Mouse (Mus musculus) retina, postnatal 7 days (tissue): ENCODE measurements around the gene Hipk2.

ENCODE experiments used
- DNase-seq: peaks from one replicate; pipeline ENCODE4 v3.0.0-alpha.2; 2012; ENCODE audit warnings: low read depth, low spot score

Gene Hipk2

GRCm38 (mm10) chr6:38902820-38903439 is 27.0 kb upstream of the Hipk2 start:
- DNase-seq = no peak

- no peak for DNase-seq
Measured at GRCm38 (mm10) chr6:38901636-38902035, 25.7 kb upstream of the Hipk2 start.

- DNase-seq = no peak
Measured at GRCm38 (mm10) chr6:38901152-38901551, 25.2 kb upstream of the Hipk2 start.

GRCm38 (mm10) chr6:38900479-38901126 is 24.6 kb upstream of the Hipk2 start:
- no peak for DNase-seq

GRCm38 (mm10) chr6:38900073-38900472 is 24.1 kb upstream of the Hipk2 start:
- DNase-seq = no peak

- DNase-seq = no peak
Measured at GRCm38 (mm10) chr6:38893615-38894014, 17.6 kb upstream of the Hipk2 start.

GRCm38 (mm10) chr6:38892017-38892416 is 16.1 kb upstream of the Hipk2 start:
- DNase-seq = no peak

- no peak for DNase-seq
Measured at GRCm38 (mm10) chr6:38889156-38889555, 13.2 kb upstream of the Hipk2 start.

- DNase-seq = no peak
Measured at GRCm38 (mm10) chr6:38887436-38887835, 11.5 kb upstream of the Hipk2 start.

- DNase-seq = no peak
Measured at GRCm38 (mm10) chr6:38885132-38885531, 9.2 kb upstream of the Hipk2 start.

GRCm38 (mm10) chr6:38884482-38884881 is 8.5 kb upstream of the Hipk2 start:
- no peak for DNase-seq

GRCm38 (mm10) chr6:38882728-38883171 is 6.8 kb upstream of the Hipk2 start:
- no peak for DNase-seq

- no peak for DNase-seq
Measured at GRCm38 (mm10) chr6:38881975-38882374, 6.0 kb upstream of the Hipk2 start.

GRCm38 (mm10) chr6:38881468-38881867 is 5.5 kb upstream of the Hipk2 start:
- DNase-seq = no peak

- no peak for DNase-seq
Measured at GRCm38 (mm10) chr6:38877674-38878073, 1.7 kb upstream of the Hipk2 start.

- DNase-seq = peak; percentile 45
Measured at GRCm38 (mm10) chr6:38875258-38876070, 501 bp downstream of the Hipk2 start, which contains the start of gene Tbxas1. Tbxas1 (plus strand) TSS chr6:38875404.

GRCm38 (mm10) chr6:38874565-38875257 is 1.3 kb downstream of the Hipk2 start:
- DNase-seq = no peak

- DNase-seq = no peak
Measured at GRCm38 (mm10) chr6:38874035-38874434, 1.9 kb downstream of the Hipk2 start.

- DNase-seq = no peak
Measured at GRCm38 (mm10) chr6:38873316-38873715, 2.6 kb downstream of the Hipk2 start.

- DNase-seq = no peak
Measured at GRCm38 (mm10) chr6:38871051-38871450, 4.9 kb downstream of the Hipk2 start.

- no peak for DNase-seq
Measured at GRCm38 (mm10) chr6:38870070-38870469, 5.9 kb downstream of the Hipk2 start.

GRCm38 (mm10) chr6:38868974-38869373 is 7.0 kb downstream of the Hipk2 start:
- DNase-seq = no peak
